Mouse (Mus musculus) lung, postnatal 10 days (tissue): Measurements from ENCODE around the gene Gm20431.
A peak's percentile ranks its signal among the peaks of the same experiment; 100 is the strongest.

ENCODE experiments used
- DNase-seq: peaks from one replicate; pipeline ENCODE4 v3.0.0; 2021

Gene Gm20431

DNA sequence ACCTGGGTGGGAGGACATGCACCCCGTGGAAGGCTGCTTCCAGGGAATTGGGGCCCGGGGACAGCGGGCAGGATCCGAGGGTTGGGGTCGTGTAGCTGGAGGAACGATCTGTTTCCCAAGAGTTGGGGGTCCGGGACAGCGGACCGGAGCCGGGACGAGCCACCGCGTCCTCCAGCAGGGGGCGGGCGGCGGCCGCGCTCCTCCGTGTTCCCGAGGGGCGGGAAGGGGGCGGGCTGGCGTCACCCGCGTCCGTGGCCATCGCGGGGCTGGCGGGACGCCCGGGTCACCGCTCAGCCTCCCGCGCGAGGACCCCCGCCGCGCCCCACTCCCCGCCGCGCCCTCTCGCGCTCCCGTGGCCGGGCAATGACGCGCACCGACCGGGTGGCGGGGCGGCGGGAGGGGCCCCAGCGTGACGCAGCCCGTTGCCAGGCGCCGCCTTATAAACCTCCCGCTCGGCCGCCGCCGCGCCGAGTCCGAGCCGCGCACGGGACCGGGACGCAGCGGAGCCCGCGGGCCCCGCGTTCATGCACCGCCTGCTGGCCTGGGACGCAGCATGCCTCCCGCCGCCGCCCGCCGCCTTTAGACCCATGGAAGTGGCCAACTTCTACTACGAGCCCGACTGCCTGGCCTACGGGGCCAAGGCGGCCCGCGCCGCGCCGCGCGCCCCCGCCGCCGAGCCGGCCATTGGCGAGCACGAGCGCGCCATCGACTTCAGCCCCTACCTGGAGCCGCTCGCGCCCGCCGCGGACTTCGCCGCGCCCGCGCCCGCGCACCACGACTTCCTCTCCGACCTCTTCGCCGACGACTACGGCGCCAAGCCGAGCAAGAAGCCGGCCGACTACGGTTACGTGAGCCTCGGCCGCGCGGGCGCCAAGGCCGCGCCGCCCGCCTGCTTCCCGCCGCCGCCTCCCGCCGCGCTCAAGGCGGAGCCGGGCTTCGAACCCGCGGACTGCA lies 27.5 kb upstream of the Gm20431 start, which contains the start of gene Cebpb:
Gene Cebpb (plus strand): TSS at position 418 of the 954 bp plus-strand sequence.
- peak; percentile 88 for DNase-seq

DNA sequence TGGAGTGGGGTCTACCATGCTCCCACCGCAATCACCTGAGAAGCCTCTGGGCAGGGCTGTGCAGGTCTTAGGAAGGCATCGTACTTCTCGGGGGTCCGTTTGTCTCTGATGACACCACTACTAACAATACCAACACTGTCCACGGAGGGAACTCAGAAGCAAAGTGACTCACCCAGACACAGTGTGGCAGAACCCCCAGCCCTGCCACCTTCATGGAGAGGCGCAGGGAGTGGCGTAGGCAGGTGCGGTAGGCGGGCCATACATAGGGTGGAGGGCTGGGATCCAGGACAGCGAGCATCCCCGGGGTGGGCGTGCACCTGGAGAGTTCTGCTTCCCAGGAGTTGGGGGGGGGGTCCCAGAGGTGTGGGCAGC lies 26.8 kb upstream of the Gm20431 start:
- no peak for DNase-seq

DNA sequence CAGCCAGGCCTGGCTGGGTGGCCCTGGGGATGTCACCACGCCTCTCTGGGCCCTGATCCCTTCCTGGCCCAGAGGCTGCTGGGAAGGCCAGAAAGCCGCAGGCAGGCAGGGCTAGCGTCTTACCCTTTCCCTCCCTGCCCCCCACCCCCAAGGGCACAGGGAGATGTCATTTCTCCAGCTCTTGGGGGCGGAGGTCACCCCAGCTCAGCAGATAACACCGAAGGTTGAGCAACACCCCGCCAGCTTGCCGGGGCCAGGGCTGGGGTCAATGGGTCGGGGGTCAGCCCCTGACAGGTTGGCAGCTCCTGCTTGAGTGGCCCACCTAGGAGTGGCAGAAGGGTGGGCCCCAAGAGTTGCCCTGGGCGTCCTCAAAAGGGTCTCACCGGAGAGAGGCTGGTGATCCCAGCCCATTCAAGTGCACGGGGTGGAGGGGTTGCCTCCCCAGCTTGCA lies 26.4 kb upstream of the Gm20431 start:
- DNase-seq = no peak

DNA sequence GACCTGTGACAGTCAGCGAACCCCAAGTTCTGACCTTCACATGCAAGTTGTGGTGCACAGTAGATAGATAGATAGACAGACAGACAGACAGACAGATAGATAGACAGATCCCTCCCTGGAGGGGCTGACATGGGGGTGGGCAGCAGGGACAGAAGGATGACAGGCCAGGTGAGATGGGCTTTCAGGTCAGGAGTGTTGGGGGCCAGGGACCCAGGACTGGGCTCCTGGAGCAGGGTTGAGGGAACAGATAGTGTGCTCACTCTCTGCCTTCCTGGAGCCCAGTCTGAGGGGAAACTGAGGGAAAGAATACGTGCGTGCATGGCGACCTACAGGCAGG lies 25.9 kb upstream of the Gm20431 start:
- DNase-seq = no peak

DNA sequence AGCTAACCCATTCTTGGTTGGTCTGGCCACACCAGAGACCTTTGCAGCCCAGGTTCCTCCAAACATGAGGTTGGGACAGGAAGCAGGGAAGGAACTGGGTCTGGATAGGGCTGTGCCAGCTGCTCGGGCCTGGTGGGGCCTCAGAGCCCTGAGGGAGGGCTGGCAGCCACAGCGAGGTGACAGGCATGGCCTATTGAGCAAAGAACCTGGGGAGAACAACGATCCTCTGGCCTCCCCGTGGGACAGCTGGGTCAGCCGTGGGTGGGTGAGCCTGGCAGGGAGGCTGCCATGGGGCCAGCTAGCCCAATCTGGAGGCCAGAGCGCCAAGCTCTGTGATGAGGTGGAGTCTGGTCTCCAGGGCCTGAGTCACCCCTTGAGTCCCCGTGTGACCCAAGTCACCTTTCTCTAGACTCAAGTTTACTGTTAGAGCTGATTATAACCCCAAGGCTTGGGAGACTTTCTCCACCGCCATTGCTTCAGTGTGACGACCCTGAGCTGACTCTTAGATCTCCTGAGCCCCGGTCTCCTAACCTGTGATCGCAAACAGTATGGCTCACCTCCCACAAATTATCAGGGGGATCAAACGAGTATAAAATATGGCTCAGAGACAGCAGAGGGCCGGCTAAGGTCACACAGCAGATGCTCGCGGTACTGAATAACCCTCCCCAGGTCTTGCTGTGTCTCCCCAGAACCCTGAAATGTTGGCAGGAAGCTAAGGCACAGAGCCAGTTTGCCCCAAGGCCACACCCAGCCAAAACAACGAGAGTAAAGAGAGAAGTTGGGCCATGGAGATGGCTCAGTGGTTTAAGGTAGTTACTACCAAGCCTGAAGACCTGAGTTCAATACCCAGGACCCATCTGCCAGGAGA lies 25.3 kb upstream of the Gm20431 start:
- no peak for DNase-seq

DNA sequence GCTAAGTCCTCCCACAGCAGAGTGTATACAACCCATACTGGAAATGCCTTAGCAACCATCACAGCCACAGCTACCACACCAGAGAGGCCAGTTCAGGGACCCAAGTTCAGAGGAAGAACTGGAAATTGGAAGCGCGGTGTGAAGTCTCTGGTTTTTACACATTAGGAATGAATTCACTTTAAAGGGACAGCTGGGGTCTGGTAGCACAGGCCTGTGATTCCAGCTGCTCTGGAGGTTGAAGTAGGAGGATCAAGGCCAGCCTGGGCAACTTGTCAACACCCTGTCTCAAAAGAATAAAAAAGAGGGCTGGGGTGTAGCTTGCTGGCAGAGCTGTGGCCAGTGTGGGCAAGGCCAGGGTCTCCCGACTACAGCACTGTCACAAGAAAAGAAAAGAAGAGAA lies 24.6 kb upstream of the Gm20431 start:
- no peak for DNase-seq

DNA sequence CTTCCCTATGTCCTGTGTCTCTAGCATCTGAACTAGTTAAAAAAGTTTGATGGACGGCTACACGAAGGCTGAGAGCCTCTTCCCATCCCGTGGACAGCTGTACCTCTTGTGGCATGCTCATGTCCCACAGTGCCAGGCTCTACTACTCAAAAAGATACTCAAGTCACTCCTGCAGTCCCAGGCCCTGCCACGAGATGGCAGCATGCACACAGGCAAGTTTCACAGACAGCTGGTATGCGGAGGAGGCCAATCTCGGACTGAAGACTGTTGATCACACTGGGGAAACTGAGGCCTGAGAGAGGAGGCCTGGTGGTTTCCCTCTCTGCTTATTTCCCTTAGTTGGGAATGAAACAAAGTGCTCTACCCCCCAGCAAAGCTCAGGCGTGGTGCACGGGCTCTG lies 23.8 kb upstream of the Gm20431 start:
- peak; percentile 96 for DNase-seq

DNA sequence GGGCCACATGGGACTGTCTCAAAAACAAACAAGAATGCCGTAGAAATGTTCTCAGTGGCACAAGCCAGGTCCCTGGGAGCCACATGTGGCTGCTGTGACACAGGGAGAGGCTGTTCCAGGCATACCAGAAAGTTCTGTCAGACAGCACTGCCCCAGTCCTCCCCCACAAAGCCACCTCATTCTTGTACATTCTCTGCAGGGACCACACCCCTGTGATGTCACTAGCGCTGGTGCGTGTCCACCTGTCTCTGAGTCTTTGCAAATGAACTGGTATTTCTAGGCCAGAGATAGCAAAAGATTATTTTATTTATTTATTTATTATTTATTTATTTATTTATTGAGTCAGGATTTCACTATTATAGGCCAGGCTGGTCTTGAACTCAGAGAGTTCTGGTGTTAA lies 22.4 kb upstream of the Gm20431 start:
- DNase-seq = no peak

DNA sequence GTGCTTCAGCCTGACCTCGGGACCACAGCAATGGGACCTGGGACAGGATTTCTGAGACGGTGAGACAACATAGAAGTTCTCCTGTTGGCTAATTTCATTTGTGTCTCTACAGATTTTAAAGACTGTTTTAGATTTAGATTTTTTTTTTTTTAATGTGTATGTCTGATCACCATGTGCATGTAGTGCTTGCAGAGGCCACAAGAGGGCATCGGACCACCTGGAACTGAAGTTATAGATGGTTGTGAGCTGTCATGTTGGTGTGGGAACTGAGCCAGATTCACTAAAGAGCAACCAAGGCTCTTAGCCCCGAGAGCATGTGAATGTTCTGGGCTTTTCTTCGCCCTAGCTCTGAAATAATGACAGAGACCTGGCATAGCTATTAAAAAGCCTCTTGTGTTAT lies 19.4 kb upstream of the Gm20431 start:
- peak; percentile 75 for DNase-seq

DNA sequence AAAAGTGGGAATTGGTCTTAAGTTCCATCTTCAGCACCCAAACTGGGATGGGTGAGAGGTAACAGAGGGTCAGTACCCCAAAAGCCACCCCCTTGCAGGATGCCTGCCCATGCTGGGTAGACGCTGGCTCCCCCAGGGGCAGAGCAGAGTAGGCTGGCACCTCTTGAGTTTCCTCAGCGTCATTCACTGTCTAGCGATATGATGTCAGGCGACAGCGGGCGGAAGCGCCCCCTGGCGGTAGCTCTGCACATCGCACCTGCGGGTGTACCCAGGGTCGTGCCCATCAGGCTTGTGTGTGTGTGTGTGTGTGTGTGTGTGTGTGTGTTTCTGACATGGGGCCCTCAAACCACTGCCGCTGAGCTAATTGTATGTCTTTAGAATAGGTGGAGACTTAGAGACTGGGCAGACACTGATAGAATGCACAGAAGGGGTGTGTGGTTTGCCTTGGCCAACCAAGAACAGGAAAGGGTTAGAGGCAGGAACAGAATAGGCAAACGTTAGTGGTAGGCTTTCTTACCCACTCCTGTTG lies 18.7 kb upstream of the Gm20431 start:
- peak; percentile 92 for DNase-seq

DNA sequence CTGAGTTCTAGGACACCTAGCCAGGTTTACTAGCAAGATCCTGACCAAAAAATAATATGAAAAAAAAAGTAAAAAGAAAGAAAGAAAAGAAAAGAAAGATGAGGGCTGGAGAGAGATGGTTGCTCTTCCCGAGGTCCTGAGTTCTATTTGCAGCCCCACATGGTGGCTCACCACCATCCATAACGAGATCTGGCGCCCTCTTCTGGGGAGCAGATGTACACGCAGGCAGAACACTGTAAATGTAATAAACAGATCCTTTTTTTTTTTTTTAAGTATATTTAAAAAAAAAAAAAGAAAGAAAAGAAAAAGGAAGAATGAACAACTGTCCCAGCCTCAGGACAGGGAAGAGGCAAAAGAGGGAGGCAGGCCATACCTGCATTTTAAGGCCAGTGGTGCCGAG lies 17.3 kb upstream of the Gm20431 start:
- no peak for DNase-seq

DNA sequence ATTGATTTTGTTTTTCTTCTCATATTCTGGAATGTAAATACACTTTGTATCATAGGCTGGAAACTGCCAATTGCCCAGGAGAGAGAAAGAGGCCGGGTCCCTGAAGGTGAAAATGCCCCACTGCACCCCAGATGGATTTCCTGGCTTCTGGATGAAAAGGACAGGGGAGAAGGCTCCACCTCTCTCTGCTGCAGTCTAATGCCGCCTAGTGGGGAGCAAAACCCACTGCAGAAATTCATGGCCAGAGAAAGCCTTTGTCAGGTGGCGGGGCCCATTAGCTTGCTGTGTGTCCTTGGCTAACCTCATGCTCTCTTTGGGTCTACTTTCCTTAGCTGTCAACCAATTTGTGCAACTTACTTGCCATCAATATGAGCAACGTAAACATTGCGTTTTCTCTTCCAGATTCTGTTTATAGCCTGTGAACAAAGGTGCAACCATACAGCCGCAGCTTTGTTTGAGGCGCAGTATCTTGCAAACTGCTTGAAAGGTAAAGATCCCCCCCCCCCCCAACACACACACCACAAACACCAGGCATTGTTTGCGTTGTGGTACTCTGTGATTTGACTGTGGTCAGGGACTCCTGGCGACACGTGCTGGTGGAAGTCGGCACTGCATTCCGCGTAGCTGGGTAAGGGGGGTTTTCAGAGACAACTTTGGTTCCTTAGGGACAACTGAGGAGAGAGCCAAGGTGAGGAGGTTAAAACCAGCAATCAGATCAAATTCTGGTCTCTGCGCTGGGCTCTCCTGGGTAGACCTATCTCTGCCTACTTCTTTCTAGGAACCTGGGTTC lies 14.0 kb upstream of the Gm20431 start:
- DNase-seq = peak; percentile 74

DNA sequence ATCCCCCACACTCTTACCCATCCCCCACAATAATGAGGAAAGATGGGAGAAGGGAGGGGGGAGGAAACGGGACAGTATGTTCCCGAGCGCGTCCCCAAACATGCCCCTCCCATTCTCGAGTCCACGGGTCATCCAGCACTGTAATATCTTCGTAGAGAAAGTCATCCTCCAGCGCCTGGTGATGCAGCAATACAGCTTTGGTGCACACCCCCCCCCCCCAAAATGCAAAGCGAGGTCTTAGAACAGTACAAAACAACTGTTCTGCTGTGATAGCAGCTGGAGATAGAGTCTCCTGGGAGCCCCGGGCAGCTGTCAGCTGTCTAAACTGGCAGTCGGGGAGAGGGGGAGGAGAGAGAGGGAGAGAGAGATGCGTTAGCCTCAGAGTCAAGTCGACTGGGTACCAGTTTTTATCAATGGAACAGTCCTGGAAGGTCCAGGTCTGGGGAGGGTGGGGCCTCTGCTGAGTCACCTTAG lies 11.0 kb upstream of the Gm20431 start:
- DNase-seq = peak; percentile 70

DNA sequence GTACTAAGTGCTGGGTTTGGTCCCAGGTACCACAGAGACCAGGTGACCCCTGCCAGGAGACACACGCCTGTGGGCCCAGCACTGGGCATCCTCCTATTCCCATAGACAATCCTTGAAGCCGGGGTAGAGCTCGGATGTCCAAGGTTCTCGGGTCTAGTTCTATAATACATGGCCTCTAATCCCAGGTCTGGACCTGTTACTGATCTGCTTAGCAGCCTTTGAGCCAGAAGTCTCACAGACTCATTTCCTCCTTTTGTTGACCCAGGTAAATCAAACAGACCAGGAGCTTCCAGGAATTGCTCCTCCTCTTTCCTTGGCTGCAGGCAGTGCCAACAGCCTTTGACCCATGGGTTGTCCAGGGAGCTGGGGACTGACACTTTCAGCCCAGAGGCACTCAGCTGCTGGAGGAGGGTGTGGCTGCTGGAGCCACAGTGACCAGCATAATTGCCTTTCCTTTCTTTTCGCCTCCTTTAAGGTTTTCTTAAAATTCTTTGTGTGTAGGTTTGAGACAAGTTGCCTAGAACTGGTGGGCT lies 9.9 kb upstream of the Gm20431 start:
- peak; percentile 40 for DNase-seq

DNA sequence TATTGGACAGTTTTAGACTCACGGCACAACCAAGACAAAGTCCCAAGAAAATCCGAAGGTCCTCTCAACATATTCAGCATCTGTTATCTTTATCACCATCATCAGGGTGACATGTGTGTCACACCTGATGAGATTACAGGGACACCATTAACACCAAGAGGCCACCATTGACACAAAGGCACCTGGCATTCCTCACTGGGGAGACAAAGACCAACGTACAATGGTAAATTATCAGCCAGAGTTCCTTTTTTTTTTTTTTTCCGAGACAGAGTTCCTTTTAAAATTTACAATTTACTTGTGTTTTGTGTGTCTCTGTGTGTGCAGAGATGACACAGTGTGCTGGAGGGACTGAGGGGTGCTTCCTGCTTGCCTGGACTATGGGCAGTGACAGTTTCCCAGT lies 8.1 kb upstream of the Gm20431 start:
- no peak for DNase-seq

DNA sequence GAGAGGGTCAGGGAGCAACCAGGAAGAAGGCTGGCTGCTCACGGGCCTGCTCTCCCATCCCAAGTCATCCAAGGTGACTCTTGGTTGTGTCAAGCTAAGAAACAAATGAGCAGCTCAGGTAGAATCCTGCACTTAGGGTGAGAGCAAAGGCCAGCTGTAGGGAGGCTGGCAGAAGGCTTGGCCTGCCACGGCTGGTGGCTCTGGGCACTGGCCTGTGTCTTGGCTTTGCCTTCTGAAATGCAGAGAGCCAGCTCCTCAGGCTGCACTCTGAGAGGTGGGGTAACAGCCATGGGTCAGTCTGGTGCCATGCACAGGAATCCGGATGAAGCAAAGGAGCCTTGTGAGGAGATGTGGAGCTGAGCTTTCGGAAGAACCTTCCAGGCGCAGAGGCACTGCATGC lies 7.1 kb upstream of the Gm20431 start:
- DNase-seq = no peak

DNA sequence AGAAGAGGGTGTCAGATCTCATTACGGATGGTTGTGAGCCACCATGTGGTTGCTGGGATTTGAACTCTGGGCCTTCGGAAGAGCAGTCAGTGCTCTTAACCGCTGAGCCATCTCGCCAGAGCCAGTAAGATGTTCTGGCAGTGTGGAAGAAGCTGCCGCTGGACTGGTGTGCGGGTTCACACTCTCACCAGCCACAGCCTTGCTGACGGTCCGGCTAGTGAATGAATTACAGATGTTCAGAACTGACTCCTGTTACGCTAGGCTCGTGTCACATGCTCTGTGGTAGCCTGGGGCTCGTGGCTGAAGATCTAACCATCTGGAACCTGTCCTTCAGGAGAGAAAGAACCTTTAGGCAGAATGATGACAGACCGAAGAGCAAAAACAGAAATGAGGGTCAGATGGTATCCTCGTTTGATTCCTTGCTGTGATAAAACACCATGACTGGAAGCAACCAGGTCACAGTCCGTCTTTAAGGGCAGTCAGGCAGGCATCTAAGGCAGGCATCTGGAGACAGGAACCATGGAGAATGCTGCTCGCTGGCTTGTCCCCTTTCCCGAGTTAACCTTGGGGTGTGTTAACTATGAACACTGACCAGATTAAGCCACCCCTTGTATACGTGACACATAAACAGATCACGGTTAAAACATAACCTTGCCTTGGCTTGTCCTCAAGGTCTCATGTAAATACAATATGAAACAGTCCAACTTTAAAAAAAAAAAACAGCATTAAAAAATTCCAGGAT lies 4.8 kb upstream of the Gm20431 start:
- no peak for DNase-seq

DNA sequence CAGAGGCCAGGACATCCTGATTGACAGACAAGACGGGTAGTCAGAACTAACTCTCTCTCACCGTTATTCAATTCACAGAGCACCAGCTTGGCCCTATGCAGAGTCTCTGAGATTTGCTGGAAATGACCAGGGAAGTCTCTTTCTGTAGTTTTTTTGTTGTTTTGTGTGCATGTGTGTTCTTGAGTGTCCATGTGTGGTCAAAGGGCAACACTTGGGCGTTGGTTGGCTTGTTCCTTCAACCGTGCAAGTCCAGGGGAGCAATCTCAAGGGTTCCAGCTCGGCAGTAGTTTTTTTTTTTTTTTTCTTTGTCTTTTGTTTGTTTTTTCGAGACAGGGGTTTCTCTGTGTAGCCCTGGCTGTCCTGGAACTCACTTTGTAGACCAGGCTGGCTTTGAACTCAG lies 1.4 kb upstream of the Gm20431 start:
- no peak for DNase-seq

DNA sequence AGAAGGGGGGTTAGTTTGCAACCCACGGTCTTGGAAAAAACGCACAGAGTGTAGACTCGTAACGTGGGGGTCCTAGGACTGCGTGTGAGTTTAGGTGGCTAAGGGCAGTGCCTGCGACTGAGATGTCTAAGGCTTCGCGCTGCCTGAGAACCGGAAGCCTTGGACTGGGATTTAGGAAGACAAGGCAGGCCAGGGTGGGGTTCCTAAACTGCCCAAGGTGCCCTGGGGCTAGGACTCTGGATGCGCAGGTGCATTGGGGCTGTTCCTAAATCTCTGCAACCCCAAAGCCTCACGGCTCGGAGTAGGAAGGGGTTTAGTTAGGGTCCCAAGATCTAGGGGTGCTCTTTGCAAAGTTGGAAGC lies 705 bp downstream of the Gm20431 start:
- DNase-seq = peak; percentile 45

DNA sequence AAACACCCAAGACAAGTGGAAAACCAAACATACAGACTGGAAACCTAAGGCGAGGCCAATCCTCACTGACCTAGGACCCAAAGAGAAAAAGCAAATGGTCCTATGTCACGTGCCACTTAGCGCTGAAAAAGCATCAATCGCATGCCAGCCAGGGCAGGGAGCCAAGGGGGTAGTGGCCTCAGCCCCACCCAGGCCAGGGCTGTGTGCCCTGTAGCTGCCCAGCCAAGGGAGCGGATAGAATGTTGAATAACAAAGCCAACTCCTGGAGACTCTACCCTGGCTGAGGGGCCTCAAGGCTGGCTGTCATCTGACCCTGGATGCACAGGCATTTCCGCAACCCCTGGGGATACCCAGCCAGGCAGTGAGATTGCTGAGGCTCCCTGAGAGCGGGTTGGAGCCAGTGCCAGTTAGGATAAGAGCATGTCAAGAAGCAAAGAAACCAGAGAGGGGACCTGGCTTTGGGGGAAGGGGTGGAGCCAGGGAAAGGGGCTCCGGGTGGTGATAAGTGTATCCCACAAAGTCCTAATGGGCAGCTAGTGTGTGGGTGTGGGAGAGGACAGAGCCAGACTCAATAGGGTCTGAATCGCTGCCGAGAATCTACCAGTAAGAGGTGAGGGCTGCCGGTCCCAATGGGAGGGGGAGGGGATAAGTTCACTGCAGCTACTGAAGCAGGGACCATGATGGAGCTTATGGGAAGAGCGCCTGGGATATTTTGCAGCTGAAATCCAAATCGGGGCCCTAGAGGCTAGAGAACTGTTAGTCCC lies 1.3 kb downstream of the Gm20431 start:
- peak; percentile 87 for DNase-seq
